Mouse (Mus musculus): ENCODE results near the gene Il23a.
"Not testable (repeated sequence)": the region's sequence is repeated elsewhere in the genome, so short reads cannot be mapped to it uniquely, and the experiment has no call there.

Il23a gene

GRCm38 (mm10) chr10:128298702-128299171 is at the start of gene Il23a:
Il23a (minus strand) TSS chr10:128298752.
- no peak for DNase-seq (ENCODE audit: extremely low spot score)

- no peak for DNase-seq (ENCODE audit: extremely low spot score)
Observed at GRCm38 (mm10) chr10:128347541-128347940, 49.0 kb upstream of the Il23a start.

- no peak for DNase-seq (ENCODE audit: extremely low spot score)
Observed at GRCm38 (mm10) chr10:128344568-128345275, 46.2 kb upstream of the Il23a start.

- no peak for DNase-seq (ENCODE audit: extremely low spot score)
Observed at GRCm38 (mm10) chr10:128343436-128343835, 44.9 kb upstream of the Il23a start.

GRCm38 (mm10) chr10:128340257-128340656 is 41.7 kb upstream of the Il23a start:
- DNase-seq (ENCODE audit: extremely low spot score): no peak

GRCm38 (mm10) chr10:128338948-128339347 is 40.4 kb upstream of the Il23a start:
- no peak for DNase-seq (ENCODE audit: extremely low spot score)

- DNase-seq (ENCODE audit: extremely low spot score): no peak
Observed at GRCm38 (mm10) chr10:128338415-128338814, 39.9 kb upstream of the Il23a start.

- DNase-seq (ENCODE audit: extremely low spot score): peak; percentile 98
Observed at GRCm38 (mm10) chr10:128337306-128338181, 39.0 kb upstream of the Il23a start, which contains the start of gene Cs. Cs (plus strand) TSS chr10:128337734.

GRCm38 (mm10) chr10:128336597-128336996 is 38.0 kb upstream of the Il23a start:
- no peak for DNase-seq (ENCODE audit: extremely low spot score)

GRCm38 (mm10) chr10:128336195-128336594 is 37.6 kb upstream of the Il23a start:
- DNase-seq (ENCODE audit: extremely low spot score): no peak

- peak; percentile 66 for DNase-seq (ENCODE audit: extremely low spot score)
Observed at GRCm38 (mm10) chr10:128335582-128335981, 37.0 kb upstream of the Il23a start.

- DNase-seq (ENCODE audit: extremely low spot score): not testable (repeated sequence)
Observed at GRCm38 (mm10) chr10:128332358-128333249, 34.1 kb upstream of the Il23a start.

GRCm38 (mm10) chr10:128327610-128328009 is 29.1 kb upstream of the Il23a start:
- no peak for DNase-seq (ENCODE audit: extremely low spot score)

- no peak for DNase-seq (ENCODE audit: extremely low spot score)
Observed at GRCm38 (mm10) chr10:128326825-128327224, 28.3 kb upstream of the Il23a start.

GRCm38 (mm10) chr10:128323516-128323915 is 25.0 kb upstream of the Il23a start:
- DNase-seq (ENCODE audit: extremely low spot score): no peak

- peak; percentile 97 for DNase-seq (ENCODE audit: extremely low spot score)
Observed at GRCm38 (mm10) chr10:128322141-128323108, 23.9 kb upstream of the Il23a start, which contains the start of gene Cnpy2. Cnpy2 (plus strand) TSS chr10:128322459.

- DNase-seq (ENCODE audit: extremely low spot score): peak; percentile 26
Observed at GRCm38 (mm10) chr10:128321641-128322040, 23.1 kb upstream of the Il23a start.

- DNase-seq (ENCODE audit: extremely low spot score): no peak
Observed at GRCm38 (mm10) chr10:128315578-128315977, 17.0 kb upstream of the Il23a start.

- DNase-seq (ENCODE audit: extremely low spot score): no peak
Observed at GRCm38 (mm10) chr10:128310902-128311301, 12.3 kb upstream of the Il23a start.

GRCm38 (mm10) chr10:128310177-128310576 is 11.6 kb upstream of the Il23a start:
- DNase-seq (ENCODE audit: extremely low spot score): no peak

Data from embryo, embryonic 9.5 days (tissue).